Mouse (Mus musculus): Measurements from ENCODE around the gene Wwox. TPM values are rescaled to one million over a fixed set of nuclear protein-coding genes. Genes with fewer than 3 reads are reported as not detected.

The Wwox gene
- total RNA-seq, 4 experiments from 2014 or later, result 4.4 to 6.0 (median 5.5) TPM

DNA sequence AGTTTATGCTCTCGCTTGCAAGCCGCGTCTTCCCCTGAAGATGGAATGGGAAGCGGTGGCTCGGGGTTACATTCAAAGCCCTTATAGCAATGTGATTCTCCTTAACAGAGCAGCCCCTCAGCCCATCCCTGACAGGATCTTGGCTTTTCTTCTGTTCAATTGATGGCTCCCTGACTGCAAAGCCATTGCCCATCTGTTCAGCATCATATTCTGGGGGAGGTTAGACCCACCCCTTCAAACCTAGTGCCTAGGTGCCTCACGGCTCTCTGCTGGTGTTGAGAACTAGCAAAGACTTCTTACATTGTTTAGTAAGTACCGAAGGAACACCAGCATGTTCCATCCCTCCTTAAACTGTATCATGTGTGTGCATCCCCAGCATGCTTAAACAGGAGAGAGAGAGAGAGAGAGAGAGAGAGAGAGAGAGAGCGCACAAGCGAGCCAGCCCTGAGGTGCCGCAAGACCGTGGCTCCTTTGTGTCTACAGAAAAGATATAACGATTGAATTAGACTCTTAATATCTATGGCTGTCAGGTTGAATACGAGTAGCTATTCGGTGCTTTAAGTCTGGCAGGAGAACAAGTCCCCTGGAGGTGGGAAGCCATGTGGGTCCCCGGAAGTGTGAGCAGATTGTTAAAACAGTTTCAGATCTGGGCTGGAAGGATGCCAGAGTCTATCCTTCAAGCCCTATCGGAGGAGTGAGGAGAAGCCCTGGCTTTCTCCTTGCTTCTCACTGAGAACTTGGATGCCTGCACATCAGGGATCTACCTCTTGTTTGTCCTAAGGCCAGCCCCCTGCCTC is 450.3 kb downstream of the Wwox start:
- no peak for DNase-seq (ENCODE audit: low spot score in 2 of 2)

DNA sequence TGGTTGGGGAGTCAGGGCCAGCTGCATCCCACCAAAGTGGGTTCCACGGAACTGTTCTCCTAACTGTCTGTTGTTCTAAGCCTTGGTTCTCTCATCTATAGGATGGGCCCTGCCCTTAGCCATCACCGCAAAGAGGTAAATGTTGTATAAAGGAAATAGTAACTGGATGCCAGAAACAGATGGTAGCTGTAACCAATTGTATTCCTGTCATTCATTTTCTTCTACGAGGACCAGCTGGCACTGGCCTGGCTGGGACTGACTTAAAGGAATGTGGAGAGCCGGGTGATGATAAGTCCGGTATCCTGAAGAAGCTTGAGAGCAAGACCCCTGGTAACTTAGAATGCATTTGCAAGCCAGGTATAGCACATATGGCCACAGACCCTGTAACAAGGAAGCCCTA is 451.0 kb downstream of the Wwox start:
- no peak for DNase-seq (ENCODE audit: low spot score in 2 of 2)

DNA sequence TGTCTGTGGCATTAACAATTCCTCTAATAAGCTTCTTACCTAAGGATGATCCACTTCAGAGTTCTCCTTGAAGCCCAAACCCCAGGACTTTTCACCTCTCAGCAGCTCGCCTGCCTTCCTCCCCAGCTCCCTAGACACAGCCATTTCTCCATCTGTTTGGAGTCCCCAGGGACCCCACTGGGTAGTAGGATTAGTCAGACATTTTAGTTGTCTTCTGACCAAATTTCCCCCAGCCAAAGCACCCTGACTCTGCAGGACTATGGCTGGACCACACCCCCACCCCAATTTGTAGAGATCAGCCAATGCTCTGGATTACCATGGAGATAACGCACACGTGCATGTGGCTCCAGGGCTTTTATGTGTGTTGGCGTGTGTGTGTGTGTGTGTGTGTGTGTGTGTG is 451.8 kb downstream of the Wwox start:
- DNase-seq (ENCODE audit: low spot score in 2 of 2), result no peak

DNA sequence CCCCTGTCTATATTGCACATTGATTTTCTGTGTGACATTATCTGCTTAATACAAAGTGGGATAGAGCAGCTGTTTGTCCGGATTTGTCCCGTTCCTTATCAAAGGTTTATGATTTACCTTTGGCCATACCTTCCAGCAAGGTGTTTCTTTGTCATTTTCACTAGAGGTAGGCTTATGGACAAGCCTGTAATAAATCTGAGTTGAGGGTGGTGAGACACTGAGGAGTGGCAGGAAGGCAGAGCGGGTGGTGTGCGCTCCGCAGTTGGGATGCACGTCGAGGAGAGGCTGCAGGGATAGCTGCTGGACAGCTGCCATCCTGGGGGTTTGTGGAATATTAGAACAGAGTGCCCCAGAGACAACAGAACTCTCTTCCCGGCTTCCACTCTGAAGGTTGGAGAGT is 458.0 kb downstream of the Wwox start:
- no peak for DNase-seq (ENCODE audit: low spot score in 2 of 2)

DNA sequence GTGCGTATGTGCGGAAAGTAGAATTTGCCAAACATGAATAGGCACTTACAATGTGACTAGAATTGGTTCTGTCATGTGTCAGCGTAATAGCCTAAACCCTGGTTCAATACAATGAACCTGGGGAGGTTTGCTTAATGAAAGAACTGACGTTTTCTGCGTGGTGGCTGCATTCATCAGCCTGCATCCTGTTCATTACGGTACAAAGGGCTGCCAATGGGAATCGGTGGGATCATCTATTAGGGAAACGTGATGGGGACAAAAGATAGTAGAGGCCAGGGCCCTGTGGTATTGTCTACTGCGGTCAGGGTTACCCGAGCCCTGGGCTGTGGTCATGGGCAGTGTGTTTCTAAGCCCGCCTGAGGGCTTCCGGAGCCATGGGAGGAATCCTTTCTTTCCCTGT is 459.7 kb downstream of the Wwox start:
- no peak for DNase-seq (ENCODE audit: low spot score in 2 of 2)

- no peak for DNase-seq (ENCODE audit: low spot score in 2 of 2)
Measured at GRCm38 (mm10) chr8:114902584-114902983, 463.1 kb downstream of the Wwox start.

DNA sequence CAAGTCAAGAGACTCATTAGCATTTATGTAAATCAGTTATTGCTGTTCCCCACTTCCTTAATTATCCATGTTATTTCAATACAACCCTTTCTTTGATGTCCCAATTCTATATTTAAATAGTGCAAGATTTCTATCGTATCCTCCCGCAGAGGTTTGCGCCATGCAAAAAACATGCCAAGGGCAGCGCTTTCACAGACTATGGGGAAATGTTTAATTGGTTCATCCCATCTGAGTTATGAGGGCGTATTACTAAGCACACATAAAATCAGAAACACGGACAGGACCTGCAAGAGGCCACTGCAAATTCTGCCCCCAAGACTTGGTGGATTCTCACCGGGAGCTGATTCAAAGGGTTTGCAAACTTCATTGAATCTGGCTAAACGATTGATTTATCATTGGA is 468.6 kb downstream of the Wwox start:
- DNase-seq (ENCODE audit: low spot score in 2 of 2), result no peak

GRCm38 (mm10) chr8:114908589-114908988 is 469.1 kb downstream of the Wwox start:
- no peak for DNase-seq (ENCODE audit: low spot score in 2 of 2)

DNA sequence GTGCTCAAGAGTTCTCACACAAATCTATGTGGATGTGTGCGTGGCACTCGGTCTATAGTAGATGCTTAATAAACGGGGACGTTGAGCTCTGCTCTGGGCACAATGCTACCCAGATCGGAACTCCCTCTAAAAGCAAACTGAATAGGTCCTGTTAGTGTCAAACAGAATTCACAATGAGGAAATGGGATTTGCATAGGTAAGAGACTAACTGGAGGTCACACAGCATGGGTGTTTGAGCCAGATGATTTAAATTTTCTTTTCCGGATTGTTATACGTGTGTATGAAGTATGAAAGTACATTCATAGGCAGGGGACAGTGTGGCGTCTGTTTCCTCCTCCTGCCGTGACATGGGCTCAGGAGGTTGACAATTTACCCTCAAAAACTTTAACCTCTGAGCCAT is 469.7 kb downstream of the Wwox start:
- no peak for DNase-seq (ENCODE audit: low spot score in 2 of 2)

DNA sequence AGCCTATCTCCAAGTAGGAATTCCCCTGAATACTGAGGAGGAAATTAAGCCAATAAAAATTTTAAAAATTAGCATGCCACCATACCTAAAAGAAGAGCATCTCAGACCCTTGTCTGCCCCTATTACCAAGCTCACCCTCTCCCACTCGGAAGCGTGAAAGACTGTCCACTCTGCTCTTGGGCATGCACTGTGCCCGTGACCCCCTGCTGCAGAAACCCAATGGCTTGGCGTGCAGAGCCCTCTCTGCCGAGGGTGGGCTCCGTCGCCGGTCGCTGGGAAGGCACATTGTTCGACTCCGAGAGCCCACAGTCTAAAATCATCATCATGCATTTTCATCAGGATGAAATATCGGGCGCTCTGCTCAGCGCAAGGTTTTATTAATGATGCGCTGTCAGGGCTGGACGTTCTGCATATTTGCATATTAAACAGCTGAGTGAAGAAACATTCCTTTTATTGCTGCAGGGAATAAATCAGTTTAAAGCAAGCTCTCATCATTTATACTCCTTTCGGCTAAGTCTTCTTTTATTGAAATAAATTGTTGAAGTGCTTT is 471.7 kb downstream of the Wwox start:
- no peak for DNase-seq (ENCODE audit: low spot score in 2 of 2)

GRCm38 (mm10) chr8:114923629-114924028 is 484.2 kb downstream of the Wwox start:
- DNase-seq (ENCODE audit: low spot score in 2 of 2), result peak in 1 of 2 experiments; percentile 32

- DNase-seq (ENCODE audit: low spot score in 2 of 2), result no peak
Measured at GRCm38 (mm10) chr8:114927412-114927811, 488.0 kb downstream of the Wwox start.

DNA sequence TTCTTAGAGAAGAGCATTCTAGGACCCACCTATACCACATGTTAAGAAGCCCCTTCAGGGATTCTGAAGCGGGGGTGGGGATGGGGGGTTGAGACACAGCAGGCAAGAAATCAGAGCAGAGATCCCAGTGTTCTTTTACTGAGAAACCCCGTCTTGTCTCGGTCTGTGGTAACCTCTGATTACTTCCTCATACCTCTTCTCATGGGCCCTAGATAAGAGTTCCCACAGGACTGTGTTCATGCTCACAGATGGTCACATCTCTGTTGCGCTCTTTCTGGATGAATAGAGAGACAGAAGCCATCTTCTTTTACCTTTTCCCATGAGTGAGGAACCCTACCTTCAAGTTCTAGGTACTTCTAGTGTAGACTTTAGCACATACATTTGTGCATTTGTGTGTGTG is 488.5 kb downstream of the Wwox start:
- no peak for DNase-seq (ENCODE audit: low spot score in 2 of 2)

GRCm38 (mm10) chr8:114929597-114929996 is 490.1 kb downstream of the Wwox start:
- DNase-seq (ENCODE audit: low spot score in 2 of 2), result no peak

GRCm38 (mm10) chr8:114932071-114932630 is 492.7 kb downstream of the Wwox start:
- DNase-seq (ENCODE audit: low spot score in 2 of 2), result no peak

- no peak for DNase-seq (ENCODE audit: low spot score in 2 of 2)
Measured at GRCm38 (mm10) chr8:114933248-114933647, 493.8 kb downstream of the Wwox start.

DNA sequence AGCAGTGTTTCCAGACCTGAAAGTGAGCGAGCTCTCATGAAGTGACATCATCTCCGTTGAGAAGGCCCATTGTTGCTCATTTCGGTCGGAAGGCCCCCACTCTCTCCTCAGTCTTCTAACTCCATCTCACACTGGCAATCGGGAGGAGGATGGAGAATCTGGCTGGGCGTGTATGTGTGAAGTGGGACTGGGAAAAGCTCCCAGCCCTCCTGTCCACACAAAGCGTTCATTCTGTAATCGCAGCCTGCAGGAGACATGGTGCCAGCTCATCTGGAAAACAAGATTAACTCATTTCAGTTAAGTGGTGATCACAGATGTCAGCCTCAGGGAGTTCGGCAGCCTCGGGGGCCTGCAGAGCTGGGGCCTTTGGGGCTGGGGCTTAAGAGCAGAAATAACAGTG is 497.4 kb downstream of the Wwox start:
- no peak for DNase-seq (ENCODE audit: low spot score in 2 of 2)

DNA sequence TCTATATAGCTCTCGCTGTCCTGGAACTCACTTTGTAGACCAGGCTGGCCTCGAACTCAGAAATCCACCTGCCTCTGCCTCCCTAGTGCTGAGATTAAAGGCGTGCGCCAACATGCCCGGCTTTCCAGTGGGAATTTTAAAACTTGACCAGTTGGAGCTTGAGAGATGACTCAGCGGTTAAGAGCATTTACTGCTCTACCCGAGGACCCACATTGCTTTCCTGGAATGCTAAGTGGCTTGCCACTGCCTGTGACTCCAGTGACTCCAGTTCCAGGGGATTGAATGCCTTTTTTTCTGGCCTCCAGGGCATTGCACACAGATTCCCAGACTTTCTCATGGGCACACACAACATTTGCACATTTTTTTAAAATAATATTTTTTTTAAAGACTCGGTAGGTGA is 499.9 kb downstream of the Wwox start:
- DNase-seq (ENCODE audit: low spot score in 2 of 2), result no peak

DNA sequence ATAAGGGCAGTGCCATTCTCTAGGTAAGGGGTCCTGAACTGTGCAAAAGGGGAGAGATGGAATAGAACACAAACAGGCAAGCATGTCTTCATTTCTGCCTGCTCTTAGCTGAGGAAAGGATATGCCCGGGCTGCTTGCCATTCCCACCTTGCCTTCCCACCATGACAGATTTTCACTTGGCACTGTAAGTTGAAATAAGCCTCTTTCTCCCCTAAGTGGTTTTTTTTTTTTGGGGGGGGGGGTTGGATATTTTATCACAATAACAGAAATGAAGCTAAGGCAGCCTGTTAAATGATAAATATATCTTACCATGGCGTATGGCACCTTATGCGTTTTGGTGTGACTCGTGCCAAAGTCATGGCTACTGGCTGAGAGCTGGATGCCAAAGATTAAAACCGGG is 501.6 kb downstream of the Wwox start:
- DNase-seq (ENCODE audit: low spot score in 2 of 2), result no peak

- DNase-seq (ENCODE audit: low spot score in 2 of 2), result no peak
Measured at GRCm38 (mm10) chr8:114941644-114942043, 502.2 kb downstream of the Wwox start.

DNA sequence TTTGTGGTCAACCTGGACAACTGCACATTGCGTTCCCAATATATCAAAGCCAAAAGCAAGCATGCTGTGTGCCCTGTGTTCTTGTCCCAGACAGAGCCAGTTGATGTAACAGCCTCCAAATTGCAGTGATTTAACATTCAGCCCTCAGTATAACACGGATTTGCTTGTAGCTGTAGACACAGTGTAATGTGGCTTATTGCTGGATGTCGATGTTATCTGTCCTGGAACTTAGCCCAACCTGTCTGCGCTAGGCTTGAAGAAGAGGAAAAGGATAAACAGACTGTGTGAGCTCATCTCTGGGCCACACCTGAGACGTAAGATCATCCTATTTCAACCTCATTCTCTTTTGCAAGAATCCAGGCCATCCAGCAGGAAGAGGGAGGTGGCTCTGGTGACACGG is 508.5 kb downstream of the Wwox start:
- no peak for DNase-seq (ENCODE audit: low spot score in 2 of 2)

- DNase-seq (ENCODE audit: low spot score in 2 of 2), result no peak
Measured at GRCm38 (mm10) chr8:114956377-114957168, 517.1 kb downstream of the Wwox start.
